Mouse (Mus musculus) myocyte (in vitro differentiated cells): ENCODE results near the gene Rabgap1l. TPM values are rescaled to one million over a fixed set of nuclear protein-coding genes. Genes with fewer than 3 reads are reported as not detected.

ENCODE experiments used
- H3K27me3 ChIP-seq: one replicate; pipeline ENCODE4 v1.6.1; 2011; ENCODE audit not compliant: control insufficient read depth, insufficient read depth, insufficient read length
- H3K36me3 ChIP-seq: one replicate; pipeline ENCODE4 v1.6.1; 2011; ENCODE audit not compliant: control insufficient read depth, insufficient read depth
- H3K4me2 ChIP-seq: one replicate; pipeline ENCODE4 v1.6.1; 2011; ENCODE audit warnings: low read depth, control low read depth
- H3K4me3 ChIP-seq: one replicate; pipeline ENCODE4 v1.5.1; 2011; ENCODE audit warnings: mild to moderate bottlenecking, control low read depth, moderate library complexity
- H3K79me2 ChIP-seq: one replicate; pipeline ENCODE4 v1.6.1; 2011; ENCODE audit not compliant: control insufficient read depth, insufficient read depth
- H3ac ChIP-seq: one replicate; pipeline ENCODE4 v1.6.1; 2011; ENCODE audit not compliant: control insufficient read depth, insufficient read length
- CEBPB ChIP-seq: IDR thresholded peaks from 2 replicates; pipeline ENCODE4 v1.6.1; 2011; ENCODE audit warnings: mild to moderate bottlenecking, moderate library complexity; ENCODE audit not compliant: poor library complexity, insufficient read depth, severe bottlenecking
- E2F4 ChIP-seq: IDR thresholded peaks from one replicate; pipeline ENCODE4 v1.6.1; 2011; ENCODE audit warnings: mild to moderate bottlenecking, control low read depth, moderate library complexity; ENCODE audit not compliant: insufficient read depth
- MAX ChIP-seq: IDR thresholded peaks from one replicate; pipeline ENCODE4 v1.6.1; 2011; ENCODE audit warnings: low read depth, mild to moderate bottlenecking, control low read depth
- MYOD1 ChIP-seq, 3 experiments: IDR thresholded peaks; one replicate each; pipeline ENCODE4 v1.6.1; 2011; ENCODE audit warnings: control low read depth in 2 of 3, low read depth in 2 of 3, mild to moderate bottlenecking in 2 of 3, moderate library complexity in 1 of 3; ENCODE audit not compliant: insufficient read length in 2 of 3, control insufficient read depth in 1 of 3
- MYOG ChIP-seq, 3 experiments: IDR thresholded peaks; one replicate each; pipeline ENCODE4 v1.6.1; 2011; ENCODE audit warnings: control low read depth in 2 of 3, low read depth in 2 of 3, mild to moderate bottlenecking in 2 of 3; ENCODE audit not compliant: insufficient read length in 2 of 3, control insufficient read depth in 1 of 3, insufficient read depth in 1 of 3
- POLR2A ChIP-seq: IDR thresholded peaks from one replicate; pipeline ENCODE4 v1.6.1; 2011; ENCODE audit warnings: low read depth, mild to moderate bottlenecking, control low read depth, moderate library complexity; ENCODE audit not compliant: insufficient read length
- POLR2AphosphoS2 ChIP-seq: IDR thresholded peaks from one replicate; pipeline ENCODE4 v1.6.1; 2011; ENCODE audit warnings: low read depth, control low read depth; ENCODE audit not compliant: insufficient read length
- REST ChIP-seq: IDR thresholded peaks from one replicate; pipeline ENCODE4 v1.6.1; 2011; ENCODE audit warnings: mild to moderate bottlenecking, control low read depth, moderate library complexity; ENCODE audit not compliant: insufficient read depth, insufficient read length
- SRF ChIP-seq: IDR thresholded peaks from one replicate; pipeline ENCODE4 v1.6.1; 2011; ENCODE audit warnings: low read depth; ENCODE audit not compliant: control insufficient read depth, insufficient read length
- TCF12 ChIP-seq: IDR thresholded peaks from one replicate; pipeline ENCODE4 v1.6.1; 2011; ENCODE audit warnings: mild to moderate bottlenecking, control low read depth; ENCODE audit not compliant: poor library complexity, insufficient read depth, severe bottlenecking
- TCF3 ChIP-seq: IDR thresholded peaks from one replicate; pipeline ENCODE4 v1.6.1; 2011; ENCODE audit warnings: low read depth, control low read depth; ENCODE audit not compliant: insufficient read length
- USF1 ChIP-seq: IDR thresholded peaks from one replicate; pipeline ENCODE4 v1.6.1; 2011; ENCODE audit warnings: low read depth, mild to moderate bottlenecking, control low read depth, moderate library complexity
- polyA plus RNA-seq: library from polyadenylated mRNA; unstranded; fragments of >200 nt; fragmentation: generic; extraction: Trizol; gene quantifications from one replicate; pipeline ENCODE4 v1.2.1, GENCODE M21; 2012; ENCODE audit warnings: missing spikeins

The Rabgap1l gene
- polyA plus RNA-seq, 1 experiment: 6.3 TPM

DNA sequence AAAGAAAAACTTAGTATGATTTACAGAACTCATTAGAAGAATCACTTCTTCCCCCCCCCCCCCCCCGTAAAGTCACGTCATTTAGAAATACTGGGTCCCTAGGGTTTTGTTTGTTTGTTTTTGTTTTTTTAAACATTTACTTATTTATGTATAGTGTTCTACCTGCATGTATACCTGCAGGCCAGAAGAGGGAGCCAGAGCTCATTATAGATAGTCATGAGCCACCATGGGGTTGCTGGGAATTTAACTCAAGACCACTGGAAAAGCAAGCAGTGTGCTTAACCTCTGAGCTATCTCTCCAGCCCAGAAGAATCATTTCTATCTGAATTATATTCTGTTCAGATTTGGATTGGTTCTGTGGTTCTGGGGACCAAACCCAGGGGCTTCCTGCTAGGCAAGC, 539.9 kb downstream of the Rabgap1l start:
- no peaks in the 10 kb centered on the region for H3K27me3 ChIP-seq
- H3K4me2 ChIP-seq: no peak overlapping the region
- H3K79me2 ChIP-seq: no peaks in the 10 kb centered on the region
- H3K36me3 ChIP-seq: no peaks in the 10 kb centered on the region
- no peak for TF ChIP-seq USF1
- TF ChIP-seq E2F4: no peak
- no peak for TF ChIP-seq MYOG (IDR thresholded peaks at IDR 0.05; ENCODE audit: control insufficient read depth in 1 of 3, insufficient read depth in 1 of 3, insufficient read length in 2 of 3, low read depth in 2 of 3)
- TF ChIP-seq CEBPB: no peak
- TF ChIP-seq SRF: no peak
- TF ChIP-seq MYOD1 (IDR thresholded peaks at IDR 0.05; ENCODE audit: control insufficient read depth in 1 of 3, insufficient read length in 2 of 3, low read depth in 2 of 3): no peak
- no peak for TF ChIP-seq POLR2AphosphoS2
- no peak for TF ChIP-seq POLR2A
- TF ChIP-seq TCF12: no peak
- TF ChIP-seq MAX: no peak
- no peak for TF ChIP-seq TCF3
- no peak for TF ChIP-seq REST
- no peak overlapping the region for H3ac ChIP-seq
- no peak overlapping the region for H3K4me3 ChIP-seq

DNA sequence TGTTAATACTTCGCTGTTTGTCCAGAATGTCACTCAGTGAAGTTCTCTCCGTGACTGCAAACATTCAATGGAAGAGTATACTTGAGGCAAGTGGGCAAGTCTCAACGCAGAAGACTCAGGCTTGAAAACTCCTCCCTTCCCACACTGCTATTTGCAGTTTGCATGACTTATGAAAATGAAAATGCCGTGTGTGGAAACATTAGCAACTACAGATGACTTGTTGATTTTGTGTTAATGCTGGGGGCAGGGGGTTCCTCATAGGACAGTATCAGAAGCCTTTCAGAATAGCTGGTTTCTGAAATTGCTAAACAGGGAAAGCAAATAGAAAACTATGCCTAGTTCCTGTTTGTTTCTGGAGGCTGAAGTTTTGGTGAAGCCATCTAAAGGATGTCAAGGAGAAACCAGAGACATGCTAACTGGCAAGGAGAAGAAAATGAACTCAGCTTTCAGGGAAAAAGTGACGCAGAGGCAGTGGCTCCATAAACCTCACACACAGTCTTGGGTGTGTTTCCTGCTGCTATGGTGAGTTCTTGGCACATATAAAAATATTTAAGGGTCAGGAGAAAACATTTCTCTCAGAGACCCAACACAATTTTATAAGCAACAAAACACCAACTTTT, 541.5 kb downstream of the Rabgap1l start:
- no peak overlapping the region for H3K4me2 ChIP-seq
- no peaks in the 10 kb centered on the region for H3K79me2 ChIP-seq
- H3K4me3 ChIP-seq: no peak overlapping the region
- no peaks in the 10 kb centered on the region for H3K36me3 ChIP-seq
- no peaks in the 10 kb centered on the region for H3K27me3 ChIP-seq
- TF ChIP-seq POLR2A (no peak), TCF12 (no peak), REST (no peak)
- no peak overlapping the region for H3ac ChIP-seq

DNA sequence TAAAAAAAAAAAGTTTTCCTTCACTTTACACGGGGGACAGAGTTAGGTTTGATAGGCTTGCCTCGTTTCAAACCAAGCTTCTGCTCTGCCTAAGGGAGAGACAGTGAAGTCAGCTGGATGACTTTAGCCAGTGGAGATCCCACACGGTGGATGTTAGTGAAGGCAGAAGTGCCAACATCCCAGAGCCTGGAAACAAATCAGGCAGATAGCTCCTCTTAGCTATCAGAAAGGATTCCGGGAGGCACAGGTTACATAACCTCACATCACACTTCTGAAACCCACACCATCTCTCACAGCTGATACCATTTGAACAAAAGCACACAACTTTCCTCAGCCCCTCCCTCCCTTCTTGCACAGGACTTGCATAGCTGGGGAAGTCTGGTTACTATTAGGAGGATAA, 542.2 kb downstream of the Rabgap1l start:
- H3ac ChIP-seq: no peak overlapping the region
- H3K27me3 ChIP-seq: no peaks in the 10 kb centered on the region
- TF ChIP-seq CEBPB (no peak), MYOD1 (IDR thresholded peaks at IDR 0.05; ENCODE audit: control insufficient read depth in 1 of 3, insufficient read length in 2 of 3, low read depth in 2 of 3) (no peak)
- no peaks in the 10 kb centered on the region for H3K36me3 ChIP-seq
- no peaks in the 10 kb centered on the region for H3K79me2 ChIP-seq
- no peak overlapping the region for H3K4me2 ChIP-seq
- no peak overlapping the region for H3K4me3 ChIP-seq

DNA sequence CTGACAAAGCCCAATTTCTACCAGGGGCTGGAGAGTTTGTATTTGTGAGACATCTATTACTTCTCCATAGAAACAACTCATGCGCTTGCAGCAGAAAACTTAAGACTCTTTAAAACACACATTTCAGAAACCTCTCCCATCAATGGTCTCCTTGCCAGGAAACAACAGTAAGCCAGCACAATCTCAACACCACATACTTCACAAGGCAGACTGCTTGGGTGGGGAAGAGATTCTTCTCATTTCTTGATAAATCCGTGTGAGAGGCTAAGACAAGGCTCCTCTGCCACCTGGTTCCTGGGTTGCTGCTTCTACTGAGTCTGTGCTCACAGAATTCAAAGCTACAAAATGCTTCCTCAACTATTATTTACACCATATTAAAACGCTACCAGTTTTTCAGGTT, 543.2 kb downstream of the Rabgap1l start:
- H3K4me3 ChIP-seq: no peak overlapping the region
- no peak overlapping the region for H3ac ChIP-seq
- H3K36me3 ChIP-seq: no peaks in the 10 kb centered on the region
- H3K79me2 ChIP-seq: no peaks in the 10 kb centered on the region
- TF ChIP-seq USF1: no peak
- TF ChIP-seq POLR2AphosphoS2: no peak
- no peak for TF ChIP-seq REST
- TF ChIP-seq CEBPB: no peak
- TF ChIP-seq POLR2A: no peak
- no peak for TF ChIP-seq TCF3
- TF ChIP-seq MAX: no peak
- TF ChIP-seq SRF: no peak
- no peak overlapping the region for H3K4me2 ChIP-seq
- no peaks in the 10 kb centered on the region for H3K27me3 ChIP-seq

DNA sequence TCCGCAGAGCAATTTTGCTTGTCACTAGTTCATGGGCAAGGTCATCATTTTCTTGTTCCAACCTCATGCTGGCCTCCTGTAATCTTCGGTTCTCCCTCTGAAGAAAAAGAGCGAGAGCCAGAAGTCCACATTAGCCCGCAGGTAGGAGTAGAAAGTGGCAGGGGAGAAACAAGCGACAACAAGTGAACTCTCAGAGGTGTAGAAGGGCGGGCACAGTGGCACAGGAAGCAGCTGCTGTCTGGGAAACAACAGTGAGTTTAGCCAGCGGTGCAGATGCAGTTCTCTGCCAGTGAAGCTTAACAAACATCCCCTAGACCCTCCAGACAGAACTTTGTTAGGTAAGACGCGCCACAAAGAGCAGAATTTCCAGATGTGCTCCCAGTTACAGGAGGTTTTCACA, 545.5 kb downstream of the Rabgap1l start:
- TF ChIP-seq E2F4 (no peak), MYOG (IDR thresholded peaks at IDR 0.05; ENCODE audit: control insufficient read depth in 1 of 3, insufficient read depth in 1 of 3, insufficient read length in 2 of 3, low read depth in 2 of 3) (no peak), TCF3 (no peak), TCF12 (no peak), MYOD1 (IDR thresholded peaks at IDR 0.05; ENCODE audit: control insufficient read depth in 1 of 3, insufficient read length in 2 of 3, low read depth in 2 of 3) (no peak), POLR2AphosphoS2 (no peak), CEBPB (no peak)
- no peaks in the 10 kb centered on the region for H3K27me3 ChIP-seq
- H3K4me3 ChIP-seq: no peak overlapping the region
- no peaks in the 10 kb centered on the region for H3K36me3 ChIP-seq
- no peak overlapping the region for H3ac ChIP-seq
- H3K4me2 ChIP-seq: no peak overlapping the region
- no peaks in the 10 kb centered on the region for H3K79me2 ChIP-seq
